In genomic region chr11:79115659-79116058, GRCm38 (mm10) we compare ENCODE assay signal across 19 mouse cellular contexts.
"Had no signal": no experiment of that assay in that cellular context is flagged by ENCODE, and none has a peak within 500 bp of the region (broad histone marks: within the 10 kb centered on the region; RNA-seq: fewer than 3 reads in every experiment).

No protein-coding gene starts in this region.

- H3K4me3 ChIP-seq: limb, embryonic 12.5 days; limb, embryonic 15.5 days; liver, embryonic 15.5 days; lung, embryonic 15.5 days; midbrain, embryonic 12.5 days; midbrain, embryonic 15.5 days; neural tube, embryonic 12.5 days; neural tube, embryonic 15.5 days; stomach, embryonic 15.5 days had no signal

- DNase-seq: kidney, adult 2 months; kidney, postnatal 25 days; left cerebral cortex, postnatal 4 days; lung, adult 18-20 months; lung, postnatal 10 days; lung, postnatal 36 days; right cerebral cortex, postnatal 25 days; spleen, adult 18-20 months; thymus, postnatal 25 days had no signal

- H3K27ac ChIP-seq: kidney, postnatal 0 days; limb, embryonic 12.5 days; limb, embryonic 15.5 days; liver, embryonic 15.5 days; lung, embryonic 15.5 days; neural tube, embryonic 12.5 days; stomach, embryonic 15.5 days had no signal
